Mouse (Mus musculus) stomach, postnatal 0 days (tissue): ENCODE data around the gene Farsb.

ENCODE experiments used
- CTCF ChIP-seq: IDR thresholded peaks from 2 replicates; pipeline ENCODE4 v1.5.1; 2016; ENCODE audit warnings: antibody characterized with exemption, low read depth, mild to moderate bottlenecking, moderate library complexity
- EP300 ChIP-seq: optimal IDR thresholded peaks from 2 replicates; pipeline ENCODE3; 2016; ENCODE audit warnings: antibody characterized with exemption

DNA sequence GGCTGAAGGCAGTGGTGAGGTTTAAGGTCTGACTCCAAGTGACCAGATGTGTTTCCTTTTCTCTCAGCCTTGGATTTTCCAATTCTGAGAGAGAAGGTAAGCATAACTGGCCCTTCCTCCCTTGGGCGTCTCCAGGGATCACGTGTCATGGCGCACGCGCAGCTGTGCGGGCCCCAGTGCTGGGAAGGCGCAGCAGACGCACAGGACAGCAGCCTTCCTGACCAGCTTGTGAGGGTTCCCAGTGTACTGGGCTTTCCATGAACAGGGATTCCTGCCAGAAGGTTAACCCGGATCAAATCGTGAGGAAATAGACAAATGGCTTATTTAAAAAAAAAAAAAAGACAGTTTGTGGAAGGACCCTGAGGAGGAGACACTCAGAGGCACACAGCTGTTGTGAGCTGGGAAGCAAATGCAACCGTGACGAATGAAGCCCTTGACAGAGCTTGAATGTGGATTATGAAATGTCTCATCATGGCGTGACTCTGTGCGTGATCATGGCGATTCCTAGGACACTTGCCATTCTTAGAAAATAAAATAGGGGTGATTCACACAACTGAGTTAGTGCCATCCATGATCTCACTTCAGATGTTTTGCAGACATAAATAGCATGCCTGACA is 43.6 kb upstream of the Farsb start:
- TF ChIP-seq CTCF: no peak
- TF ChIP-seq EP300: no peak
